In genomic region chr6:144720846-144721245, GRCm38 (mm10) we compare ENCODE assay signal across 21 mouse cellular contexts.
DNase-seq lines count a peak whose midpoint lies in the region; ATAC-seq and TF ChIP-seq lines count a peak whose summit lies in the region.
"Had no signal": no experiment of that assay in that cellular context is flagged by ENCODE, and none has a peak within 500 bp of the region (broad histone marks: within the 10 kb centered on the region; RNA-seq: fewer than 3 reads in every experiment).

No protein-coding gene starts in this region.

- H3K9me3 ChIP-seq in midbrain, embryonic 11.5 days (ENCODE audit: control insufficient read depth, low read length), result no peaks in the 10 kb centered on the region
- H3K9me3 ChIP-seq in midbrain, postnatal 0 days (ENCODE audit: low read length), result no peaks in the 10 kb centered on the region

- no peak for TF ChIP-seq POLR2A in testis, adult 2 months (IDR thresholded peaks at IDR 0.05; ENCODE audit: control insufficient read depth, low read depth, low read length)

- H3K4me2 ChIP-seq in midbrain, embryonic 11.5 days, result no peak overlapping the region
- no peak overlapping the region for H3K4me2 ChIP-seq in midbrain, postnatal 0 days (ENCODE audit: low read depth, low read length, poor library complexity, severe bottlenecking)

- no peak overlapping the region for H3K4me3 ChIP-seq in midbrain, embryonic 11.5 days (ENCODE audit: low read depth, low read length)
- no peak overlapping the region for H3K4me3 ChIP-seq in midbrain, postnatal 0 days (ENCODE audit: low read depth, low read length)
- peak overlapping the region; percentile 68 for H3K4me3 ChIP-seq in testis, adult 2 months (ENCODE audit: control insufficient read depth, low read depth, low read length)

- WGBS in midbrain, embryonic 11.5 days, result 96% methylated on average over 13 of the region's 13 CpGs
- WGBS in midbrain, postnatal 0 days, result 96% methylated on average over 13 of the region's 13 CpGs

- no peaks in the 10 kb centered on the region for H3K36me3 ChIP-seq in midbrain, embryonic 11.5 days (ENCODE audit: control insufficient read depth, insufficient read depth, low read length)
- H3K36me3 ChIP-seq in midbrain, postnatal 0 days (ENCODE audit: insufficient read depth, low read length), result no peaks in the 10 kb centered on the region
- H3K36me3 ChIP-seq in testis, adult 2 months (ENCODE audit: control insufficient read depth, insufficient read depth, low read length), result no peaks in the 10 kb centered on the region
- H3K36me3 ChIP-seq: G1E had no signal

- DNase-seq in heart, adult 11 months, result peak; percentile 56
- DNase-seq in heart, adult 9 months (ENCODE audit: low spot score in 2 of 2), result no peak
- peak; percentile 80 for DNase-seq in midbrain, embryonic 11.5 days (ENCODE audit: low spot score, missing footprints)
- no peak for DNase-seq in midbrain, postnatal 0 days (ENCODE audit: low spot score)
- DNase-seq in testis, postnatal 10 days (ENCODE audit: low spot score), result no peak
- DNase-seq: adrenal gland, adult 2 months; adrenal gland, adult 8-10 months; adrenal gland, postnatal 10 days; adrenal gland, postnatal 14 days; adrenal gland, postnatal 25 days; adrenal gland, postnatal 36 days; B cell, adult 2 months; cerebellum, adult 11 months; cerebellum, adult 11-12 months; cerebellum, adult 18-20 months had no signal

- H3K27me3 ChIP-seq in midbrain, embryonic 11.5 days (ENCODE audit: control insufficient read depth, insufficient read depth, low read length), result no peaks in the 10 kb centered on the region
- H3K27me3 ChIP-seq in midbrain, postnatal 0 days (ENCODE audit: insufficient read depth, low read length), result no peaks in the 10 kb centered on the region
- no peaks in the 10 kb centered on the region for H3K27me3 ChIP-seq in testis, adult 2 months (ENCODE audit: control insufficient read depth, insufficient read depth, low read length)
- H3K27me3 ChIP-seq: CH12.LX, Patski had no signal

- no peaks in the 10 kb centered on the region for H3K4me1 ChIP-seq in midbrain, embryonic 11.5 days (ENCODE audit: control insufficient read depth, insufficient read depth, low read length)
- H3K4me1 ChIP-seq in midbrain, postnatal 0 days (ENCODE audit: insufficient read depth, low read length), result no peaks in the 10 kb centered on the region
- peaks cover 5% of the 10 kb centered on the region for H3K4me1 ChIP-seq in testis, adult 2 months (ENCODE audit: control insufficient read depth, insufficient read depth, low read length)

- ATAC-seq in midbrain, embryonic 11.5 days (ENCODE audit: low FRiP score), result no peak
- ATAC-seq in midbrain, postnatal 0 days (ENCODE audit: low FRiP score), result no peak
- ATAC-seq: activated CD4-positive, CD25-positive, alpha-beta regulatory T cell, adult 4 months; CD4-positive, CD25-positive, alpha-beta regulatory T cell, adult 4 months; Patski had no signal

- no peak overlapping the region for H3K9ac ChIP-seq in midbrain, embryonic 11.5 days (ENCODE audit: low read length)
- no peak overlapping the region for H3K9ac ChIP-seq in midbrain, postnatal 0 days (replicated peaks; ENCODE audit: low read length, poor library complexity, severe bottlenecking)

- TF ChIP-seq CTCF in midbrain, postnatal 0 days (IDR thresholded peaks at IDR 0.05), result no peak
- no peak for TF ChIP-seq CTCF in testis, adult 2 months (IDR thresholded peaks at IDR 0.05; ENCODE audit: control insufficient read depth, insufficient read depth, insufficient replicate concordance, low read depth, low read length)

- no peak overlapping the region for H3K27ac ChIP-seq in midbrain, embryonic 11.5 days (ENCODE audit: low read depth, low read length)
- no peak overlapping the region for H3K27ac ChIP-seq in midbrain, postnatal 0 days (ENCODE audit: low read depth, low read length)
- H3K27ac ChIP-seq in testis, adult 2 months (ENCODE audit: control insufficient read depth, insufficient read depth, low read depth, low read length), result no peak overlapping the region

Comparison
In these comparisons a context has a peak if more than half of its experiments do, and no peak if none do; other contexts are left out.
1. DNase-seq: peak in heart, adult 11 months (single experiment) and midbrain, embryonic 11.5 days (single experiment); none in heart, adult 9 months (0 of 2), midbrain, postnatal 0 days (single experiment) and testis, postnatal 10 days (single experiment).